Mouse (Mus musculus): ENCODE measurements around the gene Ferd3l. TPM values are rescaled to one million over a fixed set of nuclear protein-coding genes. Genes with fewer than 3 reads are reported as not detected.

Gene Ferd3l
- polyA plus RNA-seq, 1 experiment from 2014 or later, result not detected

GRCm38 (mm10) chr12:33967514-33967913, 39.3 kb downstream of the Ferd3l start:
- 10% methylated on average over 21 of the region's 21 CpGs for WGBS
- DNase-seq (ENCODE audit: low spot score) (no peak), ATAC-seq (ENCODE audit: low FRiP score, low TSS enrichment) (0 out of 2 replicates have a peak, but pooled peaks have one; percentile 26)
- Histone ChIP-seq H3K4me2 (replicated peaks; ENCODE audit: low read depth) (peak overlapping the region; percentile 45), H3K4me3 (ENCODE audit: low read depth, low read length) (peak overlapping the region; percentile 23), H3K36me3 (ENCODE audit: control insufficient read depth, insufficient read depth, low read length) (no peaks in the 10 kb centered on the region), H3K27ac (replicated peaks) (no peak overlapping the region), H3K4me1 (replicated peaks; ENCODE audit: control insufficient read depth, insufficient read depth) (no peaks in the 10 kb centered on the region; the same call in 1 of the 2 replicates), H3K27me3 (ENCODE audit: control insufficient read depth, insufficient read depth, low read length) (peaks cover 12% of the 10 kb centered on the region), H3K9me3 (ENCODE audit: control insufficient read depth, low read length) (no peaks in the 10 kb centered on the region), H3K9ac (ENCODE audit: low read length) (no peak overlapping the region)
- TF ChIP-seq EP300 (optimal IDR thresholded peaks at IDR 0.05), result no peak
- TF ChIP-seq CTCF (IDR thresholded peaks at IDR 0.05; ENCODE audit: low read depth), result no peak

- ATAC-seq (ENCODE audit: low FRiP score, low TSS enrichment), result no peak
- 12% methylated on average over 37 of the region's 37 CpGs for WGBS
- Histone ChIP-seq H3K36me3 (ENCODE audit: control insufficient read depth, insufficient read depth, low read length) (no peaks in the 10 kb centered on the region), H3K9me3 (ENCODE audit: control insufficient read depth, low read length) (no peaks in the 10 kb centered on the region), H3K4me1 (replicated peaks; ENCODE audit: control insufficient read depth, insufficient read depth) (no peaks in the 10 kb centered on the region; the same call in 1 of the 2 replicates), H3K4me3 (ENCODE audit: low read depth, low read length) (no peak overlapping the region), H3K27me3 (ENCODE audit: control insufficient read depth, insufficient read depth, low read length) (peaks cover 12% of the 10 kb centered on the region), H3K9ac (ENCODE audit: low read length) (no peak overlapping the region), H3K27ac (replicated peaks) (no peak overlapping the region), H3K4me2 (replicated peaks; ENCODE audit: low read depth) (peak overlapping the region; percentile 45)
- DNase-seq (ENCODE audit: low spot score), result no peak
- no peak for TF ChIP-seq EP300 (optimal IDR thresholded peaks at IDR 0.05)
- TF ChIP-seq CTCF (IDR thresholded peaks at IDR 0.05; ENCODE audit: low read depth), result no peak
These were observed 40.0 kb downstream of the Ferd3l start for GRCm38 (mm10) chr12:33968041-33968897.

GRCm38 (mm10) chr12:33968898-33969178, 40.6 kb downstream of the Ferd3l start:
- peaks cover 9% of the 10 kb centered on the region for H3K27me3 ChIP-seq (ENCODE audit: control insufficient read depth, insufficient read depth, low read length)
- no peaks in the 10 kb centered on the region for H3K9me3 ChIP-seq (ENCODE audit: control insufficient read depth, low read length)
- H3K36me3 ChIP-seq (ENCODE audit: control insufficient read depth, insufficient read depth, low read length), result no peaks in the 10 kb centered on the region
- H3K4me2 ChIP-seq (replicated peaks; ENCODE audit: low read depth), result no peak overlapping the region
- 38% methylated on average over 4 of the region's 4 CpGs for WGBS
- no peak overlapping the region for H3K4me3 ChIP-seq (ENCODE audit: low read depth, low read length)
- H3K4me1 ChIP-seq (replicated peaks; ENCODE audit: control insufficient read depth, insufficient read depth), result no peaks in the 10 kb centered on the region; the same call in 1 of the 2 replicates
- H3K27ac ChIP-seq (replicated peaks), result no peak overlapping the region
- ATAC-seq (ENCODE audit: low FRiP score, low TSS enrichment), result no peak
- no peak for TF ChIP-seq CTCF (IDR thresholded peaks at IDR 0.05; ENCODE audit: low read depth)
- no peak for TF ChIP-seq EP300 (optimal IDR thresholded peaks at IDR 0.05)
- H3K9ac ChIP-seq (ENCODE audit: low read length), result no peak overlapping the region
- no peak for DNase-seq (ENCODE audit: low spot score)

Other genes starting within 250 kb of the Ferd3l start
- 2.9 and 3.4 TPM in 2 replicates for gene Twist1, start 29.2 kb downstream of the Ferd3l start, polyA plus RNA-seq (2015; fragmentation: Nextera tagmentation; extraction: Ambion mirVana)

Data from stomach, postnatal 0 days (tissue).